Mouse (Mus musculus) A20 (cell line): ENCODE measurements at regions not wholly inside any gene's neighbourhood (a gene's known extent, or its start where the extent isn't known, plus 50 kb on each side); places are given as distances from the start of the nearest gene placed in this dataset.

ENCODE experiments used
- DNase-seq: peaks from one replicate; pipeline ENCODE4 v3.0.0-alpha.2; 2011; ENCODE audit warnings: low read depth, low spot score

GRCm38 (mm10) chr12:71370091-71370490, 60.4 kb downstream of the Dact1 start:
- no peak for DNase-seq

GRCm38 (mm10) chr12:71371948-71372347, 62.3 kb downstream of the Dact1 start:
- DNase-seq = no peak

DNA sequence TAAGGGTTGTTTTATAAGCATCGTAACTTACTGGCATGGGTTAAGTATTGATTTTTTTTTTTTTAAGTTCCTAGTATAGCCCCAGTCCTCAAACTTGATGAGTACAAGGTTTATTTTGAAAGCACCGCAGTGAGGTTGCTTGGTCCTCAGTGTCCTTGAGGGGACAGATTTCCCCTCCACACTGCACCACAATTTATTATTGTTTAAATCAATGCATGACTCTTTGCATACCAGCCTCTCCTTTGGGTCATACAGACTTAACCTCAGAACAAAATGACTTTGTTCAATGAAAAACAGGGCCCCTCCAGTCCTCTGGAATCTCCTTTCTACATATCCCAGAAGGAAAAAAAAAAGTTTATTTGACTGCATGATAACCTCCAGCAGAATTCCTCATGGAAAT, 63.9 kb downstream of the Dact1 start:
- no peak for DNase-seq

DNA sequence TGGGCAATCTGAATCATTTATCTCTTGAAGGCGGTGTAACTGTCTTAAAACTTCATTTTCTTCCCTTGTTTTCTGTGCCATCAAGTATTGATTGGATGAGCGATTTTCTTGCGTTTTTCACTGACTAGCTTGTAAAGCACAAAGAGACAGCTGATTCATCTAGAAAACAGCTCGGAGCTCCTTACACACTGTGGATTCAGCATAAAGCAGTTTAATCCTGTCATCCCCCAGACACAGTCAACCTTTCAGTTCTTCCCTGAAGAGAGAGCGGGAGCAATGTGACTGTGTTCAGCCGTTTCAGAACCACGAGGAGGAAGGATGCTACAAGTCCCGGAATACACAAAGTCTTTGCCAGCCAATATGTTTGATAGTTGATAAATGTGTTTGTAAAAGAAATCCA, 66.8 kb downstream of the Dact1 start:
- DNase-seq = no peak

DNA sequence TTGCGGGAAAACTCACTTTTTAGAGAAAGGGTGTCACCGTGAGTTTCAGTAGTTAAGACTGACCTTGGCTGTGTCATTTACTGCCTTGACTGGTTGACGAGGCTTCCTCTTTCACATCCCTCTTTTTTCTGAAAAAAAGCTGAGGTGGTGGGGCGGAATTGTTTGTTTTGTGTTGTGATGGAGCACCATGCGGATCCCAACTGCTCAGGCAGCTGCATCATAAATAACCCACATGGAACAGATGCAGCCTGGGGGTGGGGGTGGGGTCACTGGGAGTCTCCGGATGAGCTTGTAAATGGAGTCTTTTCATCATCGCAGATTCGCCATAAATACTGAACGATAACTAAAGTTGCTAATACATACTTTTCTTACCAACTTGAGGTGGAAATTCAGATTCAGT, 67.3 kb downstream of the Dact1 start:
- DNase-seq = no peak

DNA sequence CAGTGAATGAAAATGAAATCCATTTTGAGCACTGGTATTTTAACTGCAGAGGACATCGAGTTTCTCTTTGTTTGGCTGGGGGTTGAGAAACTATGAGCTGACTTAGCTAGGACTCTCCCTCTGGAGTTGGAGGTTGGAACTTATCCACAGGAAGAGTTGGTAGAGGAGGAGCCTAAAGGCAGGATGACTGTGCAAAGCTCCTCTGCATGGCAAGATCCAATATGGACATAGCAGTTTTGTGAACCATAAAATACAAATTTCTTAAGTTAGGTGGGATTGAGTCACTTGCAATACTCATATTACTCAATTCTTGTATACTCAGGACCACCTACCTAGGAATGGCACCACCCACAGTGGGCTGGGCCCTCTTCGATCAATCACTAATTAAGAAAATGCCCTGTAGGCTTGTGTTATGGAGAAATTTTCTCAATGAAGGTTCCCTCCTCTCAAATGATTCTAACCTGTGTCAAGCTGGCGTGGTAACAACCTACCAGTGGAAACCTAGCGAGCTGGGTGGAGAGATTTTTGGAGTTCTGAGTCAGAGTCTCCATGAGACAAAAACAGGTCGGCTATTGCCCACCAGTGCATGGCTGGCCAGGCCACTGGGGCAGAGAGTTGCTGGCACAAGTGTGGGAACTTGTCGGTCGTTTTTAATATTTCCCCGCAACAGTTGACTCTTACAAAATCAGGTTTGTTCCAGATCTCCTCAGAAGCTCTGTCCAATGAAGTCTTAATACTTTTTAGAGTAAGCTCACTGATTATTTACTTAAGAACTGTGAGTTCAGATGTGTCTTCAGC, 70.1 kb downstream of the Dact1 start:
- no peak for DNase-seq

DNA sequence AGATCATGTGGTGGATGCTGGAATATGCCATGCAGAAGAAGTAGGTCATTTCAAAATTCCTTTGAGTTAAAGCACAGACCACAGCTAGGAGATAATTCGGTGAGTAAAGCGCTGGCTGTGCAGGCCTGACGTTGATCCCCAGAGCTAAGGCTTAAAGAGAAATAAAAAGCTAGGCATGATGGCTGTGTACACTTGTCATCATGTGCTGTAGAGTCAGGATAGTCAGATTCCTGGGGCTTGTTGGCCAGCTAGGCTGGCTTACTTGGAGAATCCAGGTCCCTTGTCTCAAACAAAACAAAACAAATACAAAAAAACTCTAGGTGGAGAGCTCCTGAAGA, 70.7 kb downstream of the Dact1 start:
- DNase-seq = no peak

- DNase-seq = no peak
Measured at GRCm38 (mm10) chr12:71386251-71386650, 76.6 kb downstream of the Dact1 start.

GRCm38 (mm10) chr12:71391481-71391880, 81.8 kb downstream of the Dact1 start:
- DNase-seq = no peak

DNA sequence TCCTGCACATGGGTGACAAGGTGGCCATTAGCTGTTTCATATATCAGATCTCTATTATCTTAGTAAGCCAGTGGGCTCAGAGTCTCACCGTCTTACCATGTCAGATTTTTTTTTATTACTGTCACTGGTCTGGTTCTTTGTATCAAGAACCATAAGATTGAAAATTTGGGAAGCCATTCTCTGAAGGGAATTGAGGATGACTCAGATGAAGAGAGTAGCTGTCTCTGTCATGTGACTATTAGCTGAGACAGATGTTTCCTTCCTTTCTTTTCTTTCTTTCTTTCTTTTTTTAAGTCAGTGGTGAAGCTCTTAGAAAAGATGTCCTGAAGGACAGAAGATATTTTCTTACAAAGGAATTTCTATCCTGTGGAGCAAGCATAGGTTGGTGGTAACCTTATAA, 84.1 kb downstream of the Dact1 start:
- DNase-seq = no peak

DNA sequence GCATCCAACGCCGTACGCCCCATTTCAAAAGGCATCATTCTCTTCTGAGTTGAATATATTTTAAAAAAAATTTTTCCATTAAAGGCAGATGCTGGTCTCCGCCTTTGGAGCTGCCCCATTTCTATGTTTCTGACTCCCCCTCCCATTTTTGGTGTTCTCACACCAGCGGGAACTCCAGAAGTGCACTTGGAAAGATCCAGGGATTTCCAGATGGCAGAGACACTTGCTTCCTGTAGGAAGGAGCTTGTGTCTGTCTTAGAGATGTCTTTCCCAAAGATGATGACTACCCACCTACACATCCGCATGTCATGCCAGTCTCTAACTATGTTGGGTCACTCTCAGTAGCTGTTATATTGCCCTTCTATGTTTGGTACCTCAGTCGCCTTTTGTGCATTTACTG, 87.8 kb downstream of the Dact1 start:
- no peak for DNase-seq

GRCm38 (mm10) chr12:71398701-71399100, 89.0 kb downstream of the Dact1 start:
- DNase-seq = no peak

GRCm38 (mm10) chr12:71400201-71400600, 90.5 kb downstream of the Dact1 start:
- DNase-seq = no peak

- no peak for DNase-seq
Measured at GRCm38 (mm10) chr12:71401621-71402416, 92.1 kb downstream of the Dact1 start.

GRCm38 (mm10) chr12:71407294-71407693, 97.6 kb downstream of the Dact1 start:
- DNase-seq = no peak

GRCm38 (mm10) chr12:71408396-71409050, 98.8 kb downstream of the Dact1 start:
- no peak for DNase-seq

GRCm38 (mm10) chr12:71412331-71412730, 102.6 kb downstream of the Dact1 start:
- DNase-seq = no peak

GRCm38 (mm10) chr12:71416968-71417367, 107.3 kb downstream of the Dact1 start:
- DNase-seq = no peak

DNA sequence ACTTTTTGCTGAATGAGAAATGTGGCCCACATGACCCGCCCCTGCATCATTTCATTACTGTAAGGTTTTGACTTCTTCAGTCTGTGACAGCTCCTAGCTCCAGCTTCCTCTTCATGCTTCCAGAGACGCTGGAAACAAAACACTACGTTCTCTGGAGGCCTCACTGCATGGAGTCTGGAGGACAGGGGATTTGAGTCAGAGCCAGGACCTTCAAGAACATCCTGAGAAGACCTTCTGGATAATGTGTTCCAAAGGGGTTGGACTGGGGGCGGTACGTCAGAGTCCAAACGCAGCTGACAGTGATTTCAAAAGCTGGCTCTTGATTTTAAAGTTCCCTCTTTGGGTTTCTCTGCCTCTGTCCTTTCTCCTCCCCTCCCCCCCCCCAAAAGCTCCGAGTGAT, 108.5 kb downstream of the Dact1 start:
- no peak for DNase-seq

DNA sequence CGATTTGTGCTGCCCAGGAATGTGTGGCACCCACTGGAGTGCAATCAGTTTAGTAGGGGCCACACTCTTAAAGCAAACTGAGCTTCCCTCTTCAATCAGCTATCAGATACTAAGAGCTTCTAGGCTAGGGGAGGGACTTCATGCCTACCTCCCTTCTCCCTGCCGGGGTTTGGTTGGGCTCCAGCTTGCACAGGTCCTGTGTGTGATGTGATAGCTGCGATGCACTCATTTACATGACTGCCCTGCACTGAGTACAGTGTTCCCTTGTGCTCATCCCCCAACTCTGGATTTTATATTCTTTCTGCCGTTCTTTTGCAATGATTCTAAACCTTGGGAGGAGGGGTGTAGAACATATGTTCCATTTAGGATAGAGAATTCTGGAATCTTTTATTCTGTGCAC, 109.5 kb downstream of the Dact1 start:
- DNase-seq = no peak

- DNase-seq = no peak
Measured at GRCm38 (mm10) chr12:71426023-71426719, 116.5 kb downstream of the Dact1 start.

- DNase-seq = no peak
Measured at GRCm38 (mm10) chr12:71427974-71428373, 118.3 kb downstream of the Dact1 start.
